Mouse (Mus musculus): ENCODE data around the gene Ung. TPM values are rescaled to one million over a fixed set of nuclear protein-coding genes. Genes with fewer than 3 reads are reported as not detected.
A peak's percentile ranks its signal among the peaks of the same experiment; 100 is the strongest.

Ung gene
- total and polyA plus RNA-seq, 2 experiments from 2014 or later, result 8.0 to 9.4 TPM

DNA sequence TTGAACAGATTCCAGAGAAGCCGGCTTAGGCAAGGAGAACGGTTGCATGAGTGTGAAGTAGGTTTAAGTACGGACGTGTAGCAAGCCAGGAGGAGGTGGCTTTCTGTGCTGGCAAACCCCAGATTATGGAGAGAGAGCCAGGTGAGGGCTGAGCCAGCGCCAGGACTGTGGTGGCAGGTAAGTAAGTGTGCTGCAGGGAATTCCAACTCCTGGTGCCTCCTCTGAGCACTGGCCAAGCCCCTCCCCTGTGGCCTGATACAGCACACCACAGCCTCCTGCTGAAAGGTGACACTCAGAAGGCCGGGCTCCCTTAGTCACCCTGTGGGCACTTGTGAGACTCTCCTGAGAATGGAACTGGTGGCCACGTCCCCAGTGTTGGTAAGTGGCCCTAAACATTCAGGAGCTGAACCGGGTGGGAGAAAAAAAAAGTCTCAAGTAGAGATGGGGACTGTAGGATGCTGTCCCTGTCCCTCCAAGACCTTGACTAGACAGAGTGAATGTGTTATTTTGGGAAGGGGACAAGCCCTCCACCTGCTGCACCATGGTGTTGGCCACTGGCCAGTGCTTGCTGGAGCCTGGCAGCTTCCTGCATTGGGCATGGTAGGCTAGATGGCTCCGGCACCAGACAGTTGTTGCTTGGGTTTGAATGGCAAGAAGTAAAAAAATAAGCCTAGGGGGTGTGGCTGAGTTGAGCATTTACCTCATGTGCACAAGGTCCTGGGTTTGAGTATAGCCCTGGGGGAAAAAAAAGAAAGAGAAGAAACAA is 25.2 kb downstream of the Ung start:
- WGBS, result 71% methylated on average over 9 of the region's 9 CpGs
- DNase-seq (ENCODE audit: low spot score) (no peak), ATAC-seq (ENCODE audit: low FRiP score) (no peak)
- Histone ChIP-seq H3K4me2 (ENCODE audit: low read depth, low read length, poor library complexity, severe bottlenecking) (no peak overlapping the region), H3K4me1 (ENCODE audit: insufficient read depth, low read length) (no peaks in the 10 kb centered on the region), H3K4me3 (ENCODE audit: low read depth, low read length) (no peak overlapping the region), H3K9ac (replicated peaks; ENCODE audit: low read length, poor library complexity, severe bottlenecking) (no peak overlapping the region), H3K36me3 (ENCODE audit: insufficient read depth, low read length) (no peaks in the 10 kb centered on the region), H3K27ac (ENCODE audit: low read depth, low read length) (no peak overlapping the region), H3K27me3 (ENCODE audit: insufficient read depth, low read length) (no peaks in the 10 kb centered on the region), H3K9me3 (ENCODE audit: low read length) (no peaks in the 10 kb centered on the region)
- no peak for TF ChIP-seq CTCF (IDR thresholded peaks at IDR 0.05)

DNA sequence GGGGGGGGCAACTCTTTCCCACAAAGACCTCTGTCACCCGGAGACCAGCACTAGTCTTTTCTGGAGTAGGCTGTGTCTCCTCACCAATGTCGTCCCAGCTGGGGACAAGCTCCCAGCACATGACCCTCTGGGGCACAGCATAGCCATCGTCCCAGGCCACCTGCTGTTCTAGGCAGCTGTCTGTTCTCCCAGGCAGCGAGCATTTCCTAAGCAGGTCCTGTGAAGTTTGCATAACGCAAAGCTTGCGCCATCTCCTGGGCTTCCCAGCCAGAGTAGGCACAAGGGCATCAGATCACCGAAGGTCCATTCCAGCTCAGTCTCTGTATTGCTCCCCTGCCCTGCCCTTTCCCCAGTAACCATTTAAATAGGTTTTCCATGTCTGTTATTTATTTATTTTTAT is 27.1 kb downstream of the Ung start:
- ATAC-seq (ENCODE audit: low FRiP score), result no peak
- Histone ChIP-seq H3K4me3 (ENCODE audit: low read depth, low read length) (no peak overlapping the region), H3K27ac (ENCODE audit: low read depth, low read length) (no peak overlapping the region), H3K27me3 (ENCODE audit: insufficient read depth, low read length) (no peaks in the 10 kb centered on the region), H3K4me1 (ENCODE audit: insufficient read depth, low read length) (no peaks in the 10 kb centered on the region), H3K36me3 (ENCODE audit: insufficient read depth, low read length) (no peaks in the 10 kb centered on the region), H3K4me2 (ENCODE audit: low read depth, low read length, poor library complexity, severe bottlenecking) (no peak overlapping the region), H3K9me3 (ENCODE audit: low read length) (no peaks in the 10 kb centered on the region), H3K9ac (replicated peaks; ENCODE audit: low read length, poor library complexity, severe bottlenecking) (no peak overlapping the region)
- no peak for DNase-seq (ENCODE audit: low spot score)
- TF ChIP-seq CTCF (IDR thresholded peaks at IDR 0.05), result no peak
- 42% methylated on average over 7 of the region's 7 CpGs for WGBS

- 82% methylated on average over 6 of the region's 6 CpGs for WGBS
- H3K27me3 ChIP-seq (ENCODE audit: insufficient read depth, low read length), result no peaks in the 10 kb centered on the region
- H3K4me1 ChIP-seq (ENCODE audit: insufficient read depth, low read length), result no peaks in the 10 kb centered on the region
- no peaks in the 10 kb centered on the region for H3K36me3 ChIP-seq (ENCODE audit: insufficient read depth, low read length)
- no peak for TF ChIP-seq CTCF (IDR thresholded peaks at IDR 0.05)
- no peak overlapping the region for H3K9ac ChIP-seq (replicated peaks; ENCODE audit: low read length, poor library complexity, severe bottlenecking)
- no peak overlapping the region for H3K4me2 ChIP-seq (ENCODE audit: low read depth, low read length, poor library complexity, severe bottlenecking)
- no peak for ATAC-seq (ENCODE audit: low FRiP score)
- DNase-seq (ENCODE audit: low spot score), result no peak
- no peak overlapping the region for H3K27ac ChIP-seq (ENCODE audit: low read depth, low read length)
- no peaks in the 10 kb centered on the region for H3K9me3 ChIP-seq (ENCODE audit: low read length)
- no peak overlapping the region for H3K4me3 ChIP-seq (ENCODE audit: low read depth, low read length)
Observed at GRCm38 (mm10) chr5:114161424-114161823, 31.2 kb downstream of the Ung start.

GRCm38 (mm10) chr5:114162106-114162815 is 32.1 kb downstream of the Ung start:
- peak; percentile 64 for TF ChIP-seq CTCF (IDR thresholded peaks at IDR 0.05)
- Histone ChIP-seq H3K4me3 (ENCODE audit: low read depth, low read length) (no peak overlapping the region), H3K27me3 (ENCODE audit: insufficient read depth, low read length) (no peaks in the 10 kb centered on the region), H3K9ac (replicated peaks; ENCODE audit: low read length, poor library complexity, severe bottlenecking) (no peak overlapping the region), H3K4me2 (ENCODE audit: low read depth, low read length, poor library complexity, severe bottlenecking) (no peak overlapping the region), H3K36me3 (ENCODE audit: insufficient read depth, low read length) (no peaks in the 10 kb centered on the region), H3K27ac (ENCODE audit: low read depth, low read length) (no peak overlapping the region), H3K9me3 (ENCODE audit: low read length) (no peaks in the 10 kb centered on the region), H3K4me1 (ENCODE audit: insufficient read depth, low read length) (no peaks in the 10 kb centered on the region)
- 57% methylated on average over 12 of the region's 12 CpGs for WGBS
- ATAC-seq (ENCODE audit: low FRiP score) (no peak), DNase-seq (ENCODE audit: low spot score) (no peak)

GRCm38 (mm10) chr5:114163117-114163696 is 33.0 kb downstream of the Ung start:
- Histone ChIP-seq H3K27ac (ENCODE audit: low read depth, low read length) (no peak overlapping the region), H3K27me3 (ENCODE audit: insufficient read depth, low read length) (no peaks in the 10 kb centered on the region), H3K36me3 (ENCODE audit: insufficient read depth, low read length) (no peaks in the 10 kb centered on the region), H3K4me1 (ENCODE audit: insufficient read depth, low read length) (no peaks in the 10 kb centered on the region), H3K9me3 (ENCODE audit: low read length) (no peaks in the 10 kb centered on the region), H3K9ac (replicated peaks; ENCODE audit: low read length, poor library complexity, severe bottlenecking) (no peak overlapping the region), H3K4me2 (ENCODE audit: low read depth, low read length, poor library complexity, severe bottlenecking) (no peak overlapping the region), H3K4me3 (ENCODE audit: low read depth, low read length) (no peak overlapping the region)
- ATAC-seq (ENCODE audit: low FRiP score) (no peak), DNase-seq (ENCODE audit: low spot score) (no peak)
- WGBS, result 70% methylated on average over 6 of the region's 6 CpGs
- TF ChIP-seq CTCF (IDR thresholded peaks at IDR 0.05), result no peak

- DNase-seq (ENCODE audit: low spot score) (no peak), ATAC-seq (ENCODE audit: low FRiP score) (no peak)
- WGBS, result 80% methylated on average over 7 of the region's 7 CpGs
- Histone ChIP-seq H3K27ac (ENCODE audit: low read depth, low read length) (no peak overlapping the region), H3K4me2 (ENCODE audit: low read depth, low read length, poor library complexity, severe bottlenecking) (no peak overlapping the region), H3K9me3 (ENCODE audit: low read length) (no peaks in the 10 kb centered on the region), H3K4me3 (ENCODE audit: low read depth, low read length) (no peak overlapping the region), H3K4me1 (ENCODE audit: insufficient read depth, low read length) (no peaks in the 10 kb centered on the region), H3K27me3 (ENCODE audit: insufficient read depth, low read length) (peaks cover 14% of the 10 kb centered on the region), H3K9ac (replicated peaks; ENCODE audit: low read length, poor library complexity, severe bottlenecking) (no peak overlapping the region), H3K36me3 (ENCODE audit: insufficient read depth, low read length) (no peaks in the 10 kb centered on the region)
- TF ChIP-seq CTCF (IDR thresholded peaks at IDR 0.05), result no peak
Observed at GRCm38 (mm10) chr5:114170345-114170744, 40.2 kb downstream of the Ung start.

All from midbrain, postnatal 0 days (tissue).